Mouse (Mus musculus): Measurements from ENCODE around the gene Kcnk5. TPM values are rescaled to one million over a fixed set of nuclear protein-coding genes. Genes with fewer than 3 reads are reported as not detected.

Kcnk5 gene
- polyA plus RNA-seq, 1 experiment from 2014 or later: 21.9 TPM

GRCm38 (mm10) chr14:20158727-20159681 lies 22.6 kb downstream of the Kcnk5 start:
- Histone ChIP-seq H3K36me3 (ENCODE audit: insufficient read depth, low read length) (no peaks in the 10 kb centered on the region), H3K4me3 (ENCODE audit: low read length) (no peak overlapping the region), H3K27ac (ENCODE audit: low read length) (peak overlapping the region; percentile 90), H3K27me3 (ENCODE audit: insufficient read depth, low read length) (no peaks in the 10 kb centered on the region), H3K9me3 (ENCODE audit: low read length) (no peaks in the 10 kb centered on the region), H3K9ac (replicated peaks; ENCODE audit: low read length) (0 out of 2 replicates have a peak overlapping the region, but pooled peaks have one; percentile 23), H3K4me1 (ENCODE audit: insufficient read depth, low read length) (peaks cover 87% of the 10 kb centered on the region), H3K4me2 (replicated peaks; ENCODE audit: low read depth, low read length) (0 out of 2 replicates have a peak overlapping the region, but pooled peaks have one; percentile 24)
- ATAC-seq (ENCODE audit: low FRiP score, low TSS enrichment): peak; percentile 86
- WGBS: 17% methylated on average over 8 of the region's 8 CpGs

DNA sequence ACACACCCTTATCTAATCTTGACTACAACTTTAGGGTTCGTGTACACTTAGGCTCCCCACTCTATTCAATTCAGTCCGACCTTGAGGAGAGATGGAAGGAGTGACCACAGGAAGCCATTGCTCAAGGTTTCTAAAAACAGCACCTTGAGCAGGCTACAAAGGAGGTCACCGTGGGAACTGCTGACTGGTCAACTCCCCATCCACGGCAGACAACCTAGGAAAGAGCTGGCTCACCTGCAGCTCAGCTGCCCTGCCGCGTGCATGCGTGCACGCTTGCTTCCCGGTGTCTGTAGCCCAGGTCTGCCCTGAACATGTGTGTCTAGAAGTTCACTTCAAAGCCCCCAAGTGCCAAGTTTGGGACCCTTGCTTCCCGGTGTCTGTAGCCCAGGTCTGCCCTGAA lies 24.0 kb downstream of the Kcnk5 start:
- no peak for ATAC-seq (ENCODE audit: low FRiP score, low TSS enrichment)
- Histone ChIP-seq H3K36me3 (ENCODE audit: insufficient read depth, low read length) (no peaks in the 10 kb centered on the region), H3K27me3 (ENCODE audit: insufficient read depth, low read length) (no peaks in the 10 kb centered on the region), H3K9me3 (ENCODE audit: low read length) (no peaks in the 10 kb centered on the region), H3K27ac (ENCODE audit: low read length) (no peak overlapping the region), H3K4me3 (ENCODE audit: low read length) (no peak overlapping the region), H3K4me2 (replicated peaks; ENCODE audit: low read depth, low read length) (no peak overlapping the region), H3K9ac (replicated peaks; ENCODE audit: low read length) (no peak overlapping the region), H3K4me1 (ENCODE audit: insufficient read depth, low read length) (peaks cover 79% of the 10 kb centered on the region)
- 82% methylated on average over 10 of the region's 10 CpGs for WGBS

- no peak overlapping the region for H3K9ac ChIP-seq (replicated peaks; ENCODE audit: low read length)
- no peak overlapping the region for H3K4me3 ChIP-seq (ENCODE audit: low read length)
- no peaks in the 10 kb centered on the region for H3K36me3 ChIP-seq (ENCODE audit: insufficient read depth, low read length)
- H3K4me2 ChIP-seq (replicated peaks; ENCODE audit: low read depth, low read length): no peak overlapping the region
- WGBS: 56% methylated on average over 10 of the region's 10 CpGs
- peaks cover 68% of the 10 kb centered on the region for H3K4me1 ChIP-seq (ENCODE audit: insufficient read depth, low read length)
- no peaks in the 10 kb centered on the region for H3K27me3 ChIP-seq (ENCODE audit: insufficient read depth, low read length)
- H3K9me3 ChIP-seq (ENCODE audit: low read length): no peaks in the 10 kb centered on the region
- no peak for ATAC-seq (ENCODE audit: low FRiP score, low TSS enrichment)
- no peak overlapping the region; the same call in 1 of the 2 replicates for H3K27ac ChIP-seq (ENCODE audit: low read length)
Measured at GRCm38 (mm10) chr14:20155718-20156117, 25.9 kb downstream of the Kcnk5 start.

DNA sequence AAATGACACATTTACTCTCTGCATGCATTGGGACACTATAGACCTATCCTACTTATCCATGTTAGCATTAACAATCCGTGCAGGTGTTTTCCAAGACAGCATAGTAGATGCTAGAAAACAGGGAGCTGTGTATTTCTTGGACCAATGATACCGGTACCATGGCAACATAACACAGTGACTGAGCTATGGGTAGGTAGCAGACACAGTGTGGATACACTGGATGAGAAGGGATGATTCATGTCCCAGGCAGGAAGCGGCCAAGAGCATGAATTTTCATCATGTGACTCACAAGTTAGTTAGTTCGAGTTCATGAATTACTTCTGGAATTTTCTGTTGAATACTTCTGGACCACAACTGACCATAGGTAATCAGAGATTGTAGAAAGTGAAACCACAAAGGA lies 26.7 kb downstream of the Kcnk5 start:
- Histone ChIP-seq H3K27me3 (ENCODE audit: insufficient read depth, low read length) (no peaks in the 10 kb centered on the region), H3K4me1 (ENCODE audit: insufficient read depth, low read length) (peaks cover 68% of the 10 kb centered on the region), H3K36me3 (ENCODE audit: insufficient read depth, low read length) (no peaks in the 10 kb centered on the region), H3K4me2 (replicated peaks; ENCODE audit: low read depth, low read length) (no peak overlapping the region), H3K4me3 (ENCODE audit: low read length) (no peak overlapping the region), H3K9me3 (ENCODE audit: low read length) (no peaks in the 10 kb centered on the region), H3K27ac (ENCODE audit: low read length) (no peak overlapping the region), H3K9ac (replicated peaks; ENCODE audit: low read length) (no peak overlapping the region)
- 70% methylated on average over 4 of the region's 4 CpGs for WGBS
- ATAC-seq (ENCODE audit: low FRiP score, low TSS enrichment): no peak

DNA sequence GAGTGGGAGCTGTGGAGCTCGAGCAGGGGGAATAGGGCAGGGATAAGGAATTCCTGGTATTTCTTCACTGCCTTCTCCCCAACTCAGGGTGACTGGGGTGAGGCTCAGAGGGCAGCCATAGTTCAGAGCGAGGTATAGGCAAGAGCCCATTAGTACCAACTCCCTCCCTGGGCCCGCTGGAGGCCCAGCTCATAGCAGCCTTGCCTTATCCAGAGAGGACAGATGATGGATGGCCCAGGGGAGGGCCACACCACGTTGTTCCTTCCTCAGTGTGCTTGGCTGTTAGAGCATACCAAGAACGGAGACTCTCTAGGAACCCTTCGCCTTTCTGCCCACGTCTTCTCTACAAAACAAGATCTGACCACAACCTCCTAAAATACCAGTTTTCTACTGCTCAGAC lies 27.4 kb downstream of the Kcnk5 start:
- no peaks in the 10 kb centered on the region for H3K9me3 ChIP-seq (ENCODE audit: low read length)
- no peak overlapping the region for H3K27ac ChIP-seq (ENCODE audit: low read length)
- H3K27me3 ChIP-seq (ENCODE audit: insufficient read depth, low read length): no peaks in the 10 kb centered on the region
- H3K4me2 ChIP-seq (replicated peaks; ENCODE audit: low read depth, low read length): no peak overlapping the region
- WGBS: 46% methylated on average over 7 of the region's 7 CpGs
- H3K4me1 ChIP-seq (ENCODE audit: insufficient read depth, low read length): peaks cover 68% of the 10 kb centered on the region
- no peaks in the 10 kb centered on the region for H3K36me3 ChIP-seq (ENCODE audit: insufficient read depth, low read length)
- H3K9ac ChIP-seq (replicated peaks; ENCODE audit: low read length): no peak overlapping the region
- ATAC-seq (ENCODE audit: low FRiP score, low TSS enrichment): 0 out of 2 replicates have a peak, but pooled peaks have one; percentile 12
- no peak overlapping the region for H3K4me3 ChIP-seq (ENCODE audit: low read length)

- H3K27me3 ChIP-seq (ENCODE audit: insufficient read depth, low read length): no peaks in the 10 kb centered on the region
- peak overlapping the region; percentile 40; the same call in 1 of the 2 replicates for H3K27ac ChIP-seq (ENCODE audit: low read length)
- H3K4me2 ChIP-seq (replicated peaks; ENCODE audit: low read depth, low read length): no peak overlapping the region
- 0 out of 2 replicates have a peak overlapping the region, but pooled peaks have one; percentile 10 for H3K9ac ChIP-seq (replicated peaks; ENCODE audit: low read length)
- peaks cover 39% of the 10 kb centered on the region for H3K4me1 ChIP-seq (ENCODE audit: insufficient read depth, low read length)
- H3K4me3 ChIP-seq (ENCODE audit: low read length): no peak overlapping the region
- ATAC-seq (ENCODE audit: low FRiP score, low TSS enrichment): peak; percentile 43; the same call in 1 of the 2 replicates
- H3K36me3 ChIP-seq (ENCODE audit: insufficient read depth, low read length): peaks cover 12% of the 10 kb centered on the region
- H3K9me3 ChIP-seq (ENCODE audit: low read length): no peaks in the 10 kb centered on the region
- WGBS: 68% methylated on average over 22 of the region's 22 CpGs
Measured at GRCm38 (mm10) chr14:20149127-20150080, 32.2 kb downstream of the Kcnk5 start.

- Histone ChIP-seq H3K9me3 (ENCODE audit: low read length) (no peaks in the 10 kb centered on the region), H3K27ac (ENCODE audit: low read length) (no peak overlapping the region), H3K4me1 (ENCODE audit: insufficient read depth, low read length) (peaks cover 38% of the 10 kb centered on the region), H3K27me3 (ENCODE audit: insufficient read depth, low read length) (no peaks in the 10 kb centered on the region), H3K36me3 (ENCODE audit: insufficient read depth, low read length) (peaks cover 18% of the 10 kb centered on the region), H3K4me2 (replicated peaks; ENCODE audit: low read depth, low read length) (no peak overlapping the region), H3K4me3 (ENCODE audit: low read length) (no peak overlapping the region), H3K9ac (replicated peaks; ENCODE audit: low read length) (no peak overlapping the region)
- WGBS: 85% methylated on average over 11 of the region's 11 CpGs
- no peak for ATAC-seq (ENCODE audit: low FRiP score, low TSS enrichment)
Measured at GRCm38 (mm10) chr14:20148514-20148913, 33.1 kb downstream of the Kcnk5 start.

DNA sequence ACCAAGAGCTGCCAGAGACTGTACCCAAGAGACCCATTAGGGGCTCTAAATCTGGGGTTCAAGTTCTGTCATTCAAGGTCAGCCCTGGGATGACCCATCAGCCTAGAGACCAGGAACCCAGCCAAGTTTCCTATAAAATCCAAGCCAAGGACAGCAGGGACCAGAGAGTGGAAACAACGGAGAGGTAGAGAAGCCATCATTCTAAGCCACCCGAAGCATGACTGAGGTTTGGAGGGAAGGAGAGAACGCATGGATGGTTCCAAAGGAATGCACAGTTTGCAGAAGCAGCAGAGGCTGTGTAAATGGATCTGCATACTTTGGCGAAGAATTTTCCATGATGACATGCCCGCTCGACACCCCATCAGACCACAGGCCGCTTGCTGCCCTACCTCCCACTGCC lies 33.8 kb downstream of the Kcnk5 start:
- no peak overlapping the region for H3K27ac ChIP-seq (ENCODE audit: low read length)
- no peaks in the 10 kb centered on the region for H3K27me3 ChIP-seq (ENCODE audit: insufficient read depth, low read length)
- H3K9ac ChIP-seq (replicated peaks; ENCODE audit: low read length): no peak overlapping the region
- peaks cover 36% of the 10 kb centered on the region for H3K4me1 ChIP-seq (ENCODE audit: insufficient read depth, low read length)
- no peak overlapping the region for H3K4me2 ChIP-seq (replicated peaks; ENCODE audit: low read depth, low read length)
- H3K4me3 ChIP-seq (ENCODE audit: low read length): no peak overlapping the region
- no peaks in the 10 kb centered on the region for H3K9me3 ChIP-seq (ENCODE audit: low read length)
- H3K36me3 ChIP-seq (ENCODE audit: insufficient read depth, low read length): peaks cover 19% of the 10 kb centered on the region
- 60% methylated on average over 7 of the region's 7 CpGs for WGBS
- no peak; the same call in 1 of the 2 replicates for ATAC-seq (ENCODE audit: low FRiP score, low TSS enrichment)

DNA sequence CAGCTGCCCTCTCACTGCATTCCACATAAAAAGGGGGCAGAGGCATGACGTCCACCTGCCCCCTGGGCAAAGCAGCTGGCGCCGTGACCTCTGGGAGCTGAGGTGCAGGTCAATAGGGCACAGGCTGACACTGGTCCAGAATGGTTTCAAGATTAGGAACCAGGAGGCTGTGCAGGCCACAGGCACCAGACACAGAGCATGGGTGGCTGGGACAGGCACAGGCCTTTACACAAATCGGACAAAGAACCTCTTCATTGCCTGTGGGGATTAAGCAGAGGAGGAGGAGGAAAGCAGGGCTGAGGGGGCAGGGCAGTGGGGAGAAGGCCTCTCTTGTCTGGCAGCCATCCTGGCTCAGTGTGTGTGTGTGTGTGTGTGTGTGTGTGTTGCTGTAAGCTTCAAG lies 37.5 kb downstream of the Kcnk5 start:
- ATAC-seq (ENCODE audit: low FRiP score, low TSS enrichment): no peak
- WGBS: 59% methylated on average over 4 of the region's 4 CpGs
- Histone ChIP-seq H3K4me3 (ENCODE audit: low read length) (no peak overlapping the region), H3K4me2 (replicated peaks; ENCODE audit: low read depth, low read length) (no peak overlapping the region), H3K9ac (replicated peaks; ENCODE audit: low read length) (no peak overlapping the region), H3K27me3 (ENCODE audit: insufficient read depth, low read length) (no peaks in the 10 kb centered on the region), H3K4me1 (ENCODE audit: insufficient read depth, low read length) (peaks cover 18% of the 10 kb centered on the region), H3K36me3 (ENCODE audit: insufficient read depth, low read length) (peaks cover 41% of the 10 kb centered on the region), H3K27ac (ENCODE audit: low read length) (no peak overlapping the region), H3K9me3 (ENCODE audit: low read length) (no peaks in the 10 kb centered on the region)
